Mouse (Mus musculus) intestine, postnatal 0 days (tissue): ENCODE measurements around the gene Aven. TPM values are rescaled to one million over a fixed set of nuclear protein-coding genes. Genes with fewer than 3 reads are reported as not detected.

ENCODE experiments used
- ATAC-seq: fragments of 200-750 bp; cut with Nextera tagmentation; 2 replicates; pipeline ENCODE4 v1.8.0; 2017; ENCODE audit warnings: mild to moderate bottlenecking, moderate TSS enrichment, moderate library complexity
- H3K27ac ChIP-seq: fragments of 300-500 bp; sonication (generic); 2 replicates; pipeline ENCODE4 v1.5.1; 2014; ENCODE audit warnings: mild to moderate bottlenecking, low read depth, low read length, moderate library complexity
- H3K27me3 ChIP-seq: fragments of 300-500 bp; sonication (generic); replicated peaks from 2 replicates; pipeline ENCODE4 v1.6.1; 2014; ENCODE audit warnings: low read length, mixed read lengths; ENCODE audit not compliant: control insufficient read depth, insufficient read depth
- H3K36me3 ChIP-seq: fragments of 300-500 bp; sonication (generic); 2 replicates; pipeline ENCODE4 v1.6.1; 2014; ENCODE audit warnings: mild to moderate bottlenecking, moderate library complexity; ENCODE audit not compliant: control insufficient read depth, insufficient read depth
- H3K4me1 ChIP-seq: fragments of 300-500 bp; sonication (generic); replicated peaks from 2 replicates; pipeline ENCODE4 v1.6.1; 2014; ENCODE audit warnings: antibody characterized with exemption, low read length, mixed read lengths; ENCODE audit not compliant: control insufficient read depth, insufficient read depth
- H3K4me2 ChIP-seq: fragments of 300-500 bp; sonication (generic); replicated peaks from 2 replicates; pipeline ENCODE4 v1.6.1; 2014; ENCODE audit warnings: low read depth, mild to moderate bottlenecking, moderate library complexity
- H3K4me3 ChIP-seq: fragments of 300-500 bp; sonication (generic); 2 replicates; pipeline ENCODE4 v1.5.1; 2014; ENCODE audit warnings: low read depth, low read length
- H3K9ac ChIP-seq: fragments of 300-500 bp; sonication (generic); 2 replicates; pipeline ENCODE4 v1.6.1; 2014; ENCODE audit warnings: mild to moderate bottlenecking, low read depth, low read length
- H3K9me3 ChIP-seq: fragments of 300-500 bp; sonication (generic); 2 replicates; pipeline ENCODE4 v1.6.1; 2016; ENCODE audit warnings: mixed run types; ENCODE audit not compliant: control insufficient read depth
- CTCF ChIP-seq: sonication (generic); IDR thresholded peaks from 2 replicates; pipeline ENCODE4 v1.5.1; 2016; ENCODE audit warnings: low read depth, mild to moderate bottlenecking, control low read depth, antibody characterized with exemption, moderate library complexity
- WGBS: fragments of 180-500 bp; shearing (Covaris S2); extraction: QIAGEN DNeasy Blood & Tissue Kit; methylation state at CpG from one replicate; pipeline ENCODE4 v1.1.7; 2014; 5-methylcytosine and 5-hydroxymethylcytosine counted together
- polyA plus RNA-seq: library from polyadenylated mRNA; unstranded; fragments of >200 nt; fragmentation: Nextera tagmentation; extraction: Ambion mirVana; gene quantifications from 2 replicates; pipeline ENCODE4 v1.2.1, GENCODE M21; 2015

Aven gene
- polyA plus RNA-seq, 1 experiment from 2014 or later, result 5.9 TPM

GRCm38 (mm10) chr2:112566290-112567085 is 73.7 kb downstream of the Aven start:
- Histone ChIP-seq H3K4me2 (no peak overlapping the region), H3K27me3 (no peaks in the 10 kb centered on the region), H3K4me3 (no peak overlapping the region), H3K27ac (no peak overlapping the region), H3K9me3 (no peaks in the 10 kb centered on the region), H3K9ac (no peak overlapping the region), H3K36me3 (no peaks in the 10 kb centered on the region), H3K4me1 (no peaks in the 10 kb centered on the region)
- 79% methylated on average over 4 of the region's 4 CpGs for WGBS
- TF ChIP-seq CTCF, result no peak
- ATAC-seq, result no peak

GRCm38 (mm10) chr2:112567786-112568185 is 75.0 kb downstream of the Aven start:
- Histone ChIP-seq H3K36me3 (no peaks in the 10 kb centered on the region), H3K27ac (no peak overlapping the region), H3K4me2 (no peak overlapping the region), H3K4me1 (no peaks in the 10 kb centered on the region), H3K4me3 (no peak overlapping the region), H3K27me3 (no peaks in the 10 kb centered on the region), H3K9me3 (no peaks in the 10 kb centered on the region), H3K9ac (no peak overlapping the region)
- WGBS, result 81% methylated on average over 4 of the region's 4 CpGs
- no peak for TF ChIP-seq CTCF
- no peak for ATAC-seq

- Histone ChIP-seq H3K4me2 (no peak overlapping the region), H3K9me3 (no peaks in the 10 kb centered on the region), H3K27ac (no peak overlapping the region), H3K36me3 (no peaks in the 10 kb centered on the region), H3K27me3 (no peaks in the 10 kb centered on the region), H3K9ac (no peak overlapping the region), H3K4me3 (no peak overlapping the region), H3K4me1 (no peaks in the 10 kb centered on the region)
- no peak for TF ChIP-seq CTCF
- ATAC-seq, result no peak
- WGBS, result 77% methylated on average over 7 of the region's 7 CpGs
Observed at GRCm38 (mm10) chr2:112590985-112591384, 98.2 kb downstream of the Aven start.

GRCm38 (mm10) chr2:112591451-112591871 is 98.7 kb downstream of the Aven start:
- TF ChIP-seq CTCF, result no peak
- Histone ChIP-seq H3K27me3 (no peaks in the 10 kb centered on the region), H3K4me3 (no peak overlapping the region), H3K36me3 (no peaks in the 10 kb centered on the region), H3K9me3 (no peaks in the 10 kb centered on the region), H3K9ac (no peak overlapping the region), H3K27ac (no peak overlapping the region), H3K4me2 (no peak overlapping the region), H3K4me1 (no peaks in the 10 kb centered on the region)
- no peak for ATAC-seq
- WGBS, result 71% methylated on average over 6 of the region's 6 CpGs

- Histone ChIP-seq H3K4me1 (no peaks in the 10 kb centered on the region), H3K27me3 (no peaks in the 10 kb centered on the region), H3K4me2 (no peak overlapping the region), H3K27ac (no peak overlapping the region), H3K9me3 (no peaks in the 10 kb centered on the region), H3K36me3 (no peaks in the 10 kb centered on the region), H3K9ac (no peak overlapping the region), H3K4me3 (no peak overlapping the region)
- WGBS, result 33% methylated on average over 2 of the region's 2 CpGs
- no peak for ATAC-seq
- TF ChIP-seq CTCF, result no peak
Observed at GRCm38 (mm10) chr2:112593322-112593721, 100.6 kb downstream of the Aven start.

GRCm38 (mm10) chr2:112593781-112594180 is 101.0 kb downstream of the Aven start:
- Histone ChIP-seq H3K4me1 (no peaks in the 10 kb centered on the region), H3K27ac (no peak overlapping the region), H3K9me3 (no peaks in the 10 kb centered on the region), H3K27me3 (no peaks in the 10 kb centered on the region), H3K9ac (no peak overlapping the region), H3K4me3 (no peak overlapping the region), H3K36me3 (no peaks in the 10 kb centered on the region), H3K4me2 (no peak overlapping the region)
- WGBS, result 97% methylated on average over 2 of the region's 2 CpGs
- no peak for ATAC-seq
- TF ChIP-seq CTCF, result no peak
